Mouse (Mus musculus) colon, adult 2 months (tissue): Measurements from ENCODE around the gene Sqstm1. TPM values are rescaled to one million over a fixed set of nuclear protein-coding genes. Genes with fewer than 3 reads are reported as not detected.

Experiments
- polyA plus RNA-seq: library from polyadenylated mRNA; depleted of rRNA; stranded (reverse); fragments of >200 nt; gene quantifications from 2 replicates; pipeline ENCODE4 v1.2.3, GENCODE M21; 2012; rRNA removed

Gene Sqstm1
- 243 and 273 TPM in 2 replicates for polyA plus RNA-seq

GRCm38 (mm10) chr11:50210505-50211151, at the start of gene Sqstm1, which contains the start of gene Mgat4b:
Sqstm1 (minus strand) TSS chr11:50210827.
Mgat4b (plus strand) TSS chr11:50210890.

GRCm38 (mm10) chr11:50238324-50238723, 27.7 kb upstream of the Sqstm1 start, which contains the start of gene Ltc4s:
Ltc4s (minus strand) TSS chr11:50238616.

GRCm38 (mm10) chr11:50174111-50174729, 36.4 kb downstream of the Sqstm1 start, which contains the start of gene Mrnip:
Mrnip (plus strand) TSS chr11:50174444.

Other genes starting within 250 kb of the Sqstm1 start
- 141 and 151 TPM in 2 replicates for gene Rnf130, start 185.5 kb downstream of the Sqstm1 start, polyA plus RNA-seq
- 43.4 and 49.0 TPM in 2 replicates for gene Tbc1d9b, start 79.4 kb downstream of the Sqstm1 start, polyA plus RNA-seq
- 2.4 and 4.4 TPM in 2 replicates for gene Mrnip, start 36.4 kb downstream of the Sqstm1 start, polyA plus RNA-seq
- gene Mgat4b, start 63 bp upstream of the Sqstm1 start, polyA plus RNA-seq = 380 and 383 TPM in 2 replicates
- 32.8 and 44.4 TPM in 2 replicates for gene Ltc4s, start 27.8 kb upstream of the Sqstm1 start, polyA plus RNA-seq
- gene Maml1, start 81.5 kb upstream of the Sqstm1 start, polyA plus RNA-seq = 14.6 and 17.3 TPM in 2 replicates
- gene Canx, start 114.8 kb upstream of the Sqstm1 start, polyA plus RNA-seq = 25.0 and 32.8 TPM in 2 replicates
- not detected in 2 replicates for gene Cby3, start 143.6 kb upstream of the Sqstm1 start, polyA plus RNA-seq
- 21.4 and 25.9 TPM in 2 replicates for gene Hnrnph1, start 166.2 kb upstream of the Sqstm1 start, polyA plus RNA-seq
- gene Rufy1, start 220.3 kb upstream of the Sqstm1 start, polyA plus RNA-seq = 13.7 and 14.7 TPM in 2 replicates